In the genomic region with DNA sequence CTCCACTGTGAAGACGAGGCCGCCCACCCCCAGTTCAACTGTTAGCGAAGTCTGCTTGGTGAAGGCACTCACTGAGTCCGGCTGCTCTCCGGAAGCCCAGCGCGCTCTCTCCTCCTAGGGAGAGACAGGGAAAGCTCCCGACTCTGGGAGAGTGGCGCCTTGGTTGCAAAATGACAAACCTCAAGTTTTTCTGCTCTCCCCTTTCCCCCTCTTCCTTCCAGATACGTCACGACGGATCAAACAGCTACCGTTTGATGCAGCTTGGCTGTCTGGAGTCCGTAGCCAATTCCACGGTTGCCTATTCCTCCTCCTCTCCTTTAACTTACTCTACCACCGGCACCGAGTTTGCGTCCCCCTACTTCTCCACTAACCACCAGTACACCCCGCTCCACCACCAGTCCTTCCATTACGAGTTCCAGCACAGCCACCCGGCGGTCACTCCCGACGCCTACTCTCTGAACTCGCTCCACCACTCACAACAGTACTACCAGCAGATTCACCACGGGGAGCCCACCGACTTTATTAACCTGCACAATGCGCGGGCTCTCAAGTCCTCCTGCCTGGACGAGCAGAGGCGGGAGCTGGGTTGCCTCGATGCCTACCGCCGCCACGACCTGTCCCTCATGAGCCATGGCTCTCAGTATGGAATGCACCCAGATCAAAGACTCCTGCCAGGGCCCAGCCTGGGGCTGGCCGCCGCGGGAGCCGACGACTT, we compare ENCODE assay signal across 14 mouse cellular contexts. TPM values are rescaled to one million over a fixed set of nuclear protein-coding genes. Genes with fewer than 3 reads are reported as not detected.
DNase-seq lines count a peak whose midpoint lies in the region; ATAC-seq lines count a peak whose summit lies in the region.
"Had no signal": no experiment of that assay in that cellular context is flagged by ENCODE, and none has a peak within 500 bp of the region (broad histone marks: within the 10 kb centered on the region; RNA-seq: fewer than 3 reads in every experiment).

No protein-coding gene starts in this region.

- peaks cover 95% of the 10 kb centered on the region for H3K27me3 ChIP-seq in forebrain, embryonic 12.5 days
- H3K27me3 ChIP-seq in midbrain, embryonic 10.5 days (ENCODE audit: low read depth, poor library complexity, severe bottlenecking), result peaks cover 100% of the 10 kb centered on the region

- no peak overlapping the region for H3K4me2 ChIP-seq in forebrain, embryonic 12.5 days
- H3K4me2 ChIP-seq: heart, embryonic 11.5 days; limb, embryonic 15.5 days had no signal

- ATAC-seq in forebrain, embryonic 12.5 days (ENCODE audit: low FRiP score), result no peak
- ATAC-seq: intestine, postnatal 0 days had no signal

- H3K9me3 ChIP-seq in forebrain, embryonic 12.5 days, result no peaks in the 10 kb centered on the region
- H3K9me3 ChIP-seq in midbrain, embryonic 10.5 days (replicated peaks), result no peaks in the 10 kb centered on the region
- H3K9me3 ChIP-seq: limb, embryonic 15.5 days had no signal

- 0 out of 2 replicates have a peak overlapping the region, but pooled peaks have one; percentile 7 for H3K4me3 ChIP-seq in forebrain, embryonic 12.5 days (replicated peaks)
- H3K4me3 ChIP-seq in midbrain, embryonic 10.5 days, result peak overlapping the region; percentile 46
- H3K4me3 ChIP-seq: limb, embryonic 15.5 days had no signal

- under 1% methylated on average over 35 of the region's 40 CpGs for WGBS in forebrain, embryonic 12.5 days
- WGBS in midbrain, embryonic 10.5 days, result under 1% methylated on average over 37 of the region's 40 CpGs

- no peak overlapping the region for H3K27ac ChIP-seq in forebrain, embryonic 12.5 days
- H3K27ac ChIP-seq in midbrain, embryonic 10.5 days (replicated peaks), result peak overlapping the region; percentile 65
- H3K27ac ChIP-seq: limb, embryonic 15.5 days had no signal

- no peak overlapping the region for H3K9ac ChIP-seq in forebrain, embryonic 12.5 days
- H3K9ac ChIP-seq: limb, embryonic 15.5 days had no signal

- DNase-seq in right cerebral cortex, postnatal 4 days, result peak; percentile 23
- no peak for DNase-seq in right cerebral cortex, postnatal 25 days
- peak; percentile 63 for DNase-seq in midbrain, embryonic 10.5 days (ENCODE audit: low spot score)
- no peak for DNase-seq in cerebellum, adult 9-11 months
- DNase-seq in adrenal gland, postnatal 14 days, result no peak
- no peak for DNase-seq in kidney, adult 9 months
- DNase-seq: lung, postnatal 36 days; thymus, adult 18-20 months had no signal

- H3K4me1 ChIP-seq in forebrain, embryonic 12.5 days, result peaks cover 5% of the 10 kb centered on the region; the same call in 1 of the 2 replicates
- H3K4me1 ChIP-seq in midbrain, embryonic 10.5 days, result peaks cover 43% of the 10 kb centered on the region
- H3K4me1 ChIP-seq: limb, embryonic 15.5 days had no signal

- no peaks in the 10 kb centered on the region for H3K36me3 ChIP-seq in forebrain, embryonic 12.5 days (replicated peaks)
- no peaks in the 10 kb centered on the region for H3K36me3 ChIP-seq in midbrain, embryonic 10.5 days
- H3K36me3 ChIP-seq: G1E; limb, embryonic 15.5 days had no signal

RNA-seq across cellular contexts. Expression of a gene that starts 1.5 kb away (rescaled TPM):
- polyA plus RNA-seq in forebrain, embryonic 12.5 days (2016; fragmentation: Nextera tagmentation; extraction: Ambion mirVana), result 0.91 and 3.4 TPM in 2 replicates
- polyA plus RNA-seq in midbrain, embryonic 10.5 days (2016; fragmentation: Nextera tagmentation; extraction: Ambion mirVana), result 4.7 and 10.9 TPM in 2 replicates
- not detected in 2 replicates for total RNA-seq in adrenal gland, postnatal 14 days (2021)
- total RNA-seq: common myeloid progenitor, adult 5-6 weeks had no signal
- polyA plus RNA-seq: G1E; heart, embryonic 11.5 days; intestine, postnatal 0 days; limb, embryonic 15.5 days had no signal

Comparison
In these comparisons a context has a peak if more than half of its experiments do, and no peak if none do; other contexts are left out.
1. DNase-seq: peak in right cerebral cortex, postnatal 4 days (single experiment) and midbrain, embryonic 10.5 days (single experiment); none in right cerebral cortex, postnatal 25 days (single experiment), cerebellum, adult 9-11 months (single experiment), adrenal gland, postnatal 14 days (single experiment) and kidney, adult 9 months (single experiment).